Mouse (Mus musculus) midbrain, embryonic 11.5 days (tissue): ENCODE data around the gene Enox1. TPM values are rescaled to one million over a fixed set of nuclear protein-coding genes. Genes with fewer than 3 reads are reported as not detected.

Experiments used
- ATAC-seq: fragments of 200-750 bp; cut with Nextera tagmentation; 2 replicates; pipeline ENCODE4 v1.8.0; 2017; ENCODE audit warnings: moderate TSS enrichment, moderate library complexity; ENCODE audit not compliant: low FRiP score
- DNase-seq: peaks from one replicate; pipeline ENCODE4 v3.0.0; 2015; ENCODE audit warnings: low spot score; ENCODE audit errors: missing footprints
- H3K27ac ChIP-seq: fragments of 300-500 bp; sonication (generic); 2 replicates; pipeline ENCODE4 v1.5.1; 2014; ENCODE audit warnings: low read depth, low read length
- H3K27me3 ChIP-seq: fragments of 300-500 bp; sonication (generic); 2 replicates; pipeline ENCODE4 v1.6.1; 2014; ENCODE audit warnings: mild to moderate bottlenecking, low read length, moderate library complexity, mixed read lengths; ENCODE audit not compliant: control insufficient read depth, insufficient read depth
- H3K36me3 ChIP-seq: fragments of 300-500 bp; sonication (generic); 2 replicates; pipeline ENCODE4 v1.6.1; 2014; ENCODE audit warnings: mild to moderate bottlenecking, low read length, moderate library complexity, mixed read lengths; ENCODE audit not compliant: control insufficient read depth, insufficient read depth
- H3K4me1 ChIP-seq: fragments of 300-500 bp; sonication (generic); 2 replicates; pipeline ENCODE4 v1.6.1; 2014; ENCODE audit warnings: low read length; ENCODE audit not compliant: control insufficient read depth, insufficient read depth
- H3K4me2 ChIP-seq: fragments of 300-500 bp; sonication (generic); 2 replicates; pipeline ENCODE4 v1.6.1; 2014; ENCODE audit warnings: mild to moderate bottlenecking, moderate library complexity
- H3K4me3 ChIP-seq: fragments of 300-500 bp; sonication (generic); 2 replicates; pipeline ENCODE4 v1.5.1; 2014; ENCODE audit warnings: low read depth, low read length
- H3K9ac ChIP-seq: fragments of 300-500 bp; sonication (generic); 2 replicates; pipeline ENCODE4 v1.6.1; 2014; ENCODE audit warnings: low read length
- H3K9me3 ChIP-seq: fragments of 300-500 bp; sonication (generic); 2 replicates; pipeline ENCODE4 v1.6.1; 2016; ENCODE audit warnings: low read length; ENCODE audit not compliant: control insufficient read depth
- WGBS: fragments of 180-500 bp; shearing (Covaris S2); extraction: QIAGEN DNeasy Blood & Tissue Kit; methylation state at CpG from one replicate; pipeline ENCODE4 v1.1.7; 2014; 5-methylcytosine and 5-hydroxymethylcytosine counted together
- polyA plus RNA-seq: library from polyadenylated mRNA; unstranded; fragments of >200 nt; fragmentation: Nextera tagmentation; extraction: Ambion mirVana; gene quantifications from 2 replicates; pipeline ENCODE4 v1.2.1, GENCODE M21; 2014

The Enox1 gene
- polyA plus RNA-seq, 1 experiment from 2014 or later: 12.8 TPM

DNA sequence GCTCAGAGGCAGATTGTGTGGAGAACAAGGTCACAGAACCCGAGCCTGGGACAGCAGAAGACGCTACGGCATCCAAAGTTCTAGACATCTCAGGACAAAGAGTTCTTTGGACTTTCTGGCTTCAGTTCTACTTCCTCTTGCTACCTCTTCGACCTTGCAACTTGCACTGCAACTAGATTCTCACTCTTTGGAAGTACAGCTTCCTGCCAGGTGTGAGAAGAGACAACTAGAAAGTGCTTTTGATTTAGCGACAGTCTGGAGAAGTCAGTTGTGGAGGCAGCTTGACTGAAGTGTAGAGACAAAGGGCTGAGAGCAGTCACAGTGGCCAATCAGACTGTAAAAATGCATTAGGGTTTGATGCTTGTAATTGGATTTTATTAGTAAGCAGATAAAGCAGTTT lies 256.5 kb downstream of the Enox1 start:
- Histone ChIP-seq H3K4me3 (no peak overlapping the region), H3K4me1 (no peaks in the 10 kb centered on the region), H3K9me3 (no peaks in the 10 kb centered on the region), H3K4me2 (no peak overlapping the region), H3K27ac (no peak overlapping the region), H3K27me3 (no peaks in the 10 kb centered on the region), H3K9ac (no peak overlapping the region), H3K36me3 (no peaks in the 10 kb centered on the region)
- WGBS: 87% methylated on average over 5 of the region's 5 CpGs
- DNase-seq: no peak
- ATAC-seq: no peak

DNA sequence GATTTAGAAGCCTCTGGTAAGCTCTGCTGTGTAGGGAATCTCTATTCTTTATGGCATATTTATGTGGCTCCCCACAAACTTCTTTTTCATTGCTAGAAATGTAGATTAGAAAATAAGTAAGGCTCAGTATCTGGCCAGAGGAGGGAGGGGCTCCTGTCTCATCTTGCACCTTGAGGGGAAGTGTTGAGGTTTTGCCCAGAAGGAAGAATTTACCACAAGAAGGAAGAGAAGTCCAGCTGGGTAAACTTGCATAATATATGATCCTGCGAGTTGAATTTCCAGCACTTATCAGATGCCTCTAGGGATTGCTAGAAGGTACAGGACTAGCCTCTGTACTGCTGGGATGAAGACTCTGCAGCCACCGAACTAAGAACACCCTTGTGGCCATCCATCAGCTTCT lies 259.8 kb downstream of the Enox1 start:
- WGBS: 90% methylated on average over 2 of the region's 2 CpGs
- Histone ChIP-seq H3K9me3 (no peaks in the 10 kb centered on the region), H3K27me3 (no peaks in the 10 kb centered on the region), H3K4me2 (no peak overlapping the region), H3K27ac (no peak overlapping the region), H3K36me3 (no peaks in the 10 kb centered on the region), H3K4me3 (no peak overlapping the region), H3K4me1 (no peaks in the 10 kb centered on the region; the same call in 1 of the 2 replicates), H3K9ac (no peak overlapping the region)
- ATAC-seq (no peak), DNase-seq (no peak)

DNA sequence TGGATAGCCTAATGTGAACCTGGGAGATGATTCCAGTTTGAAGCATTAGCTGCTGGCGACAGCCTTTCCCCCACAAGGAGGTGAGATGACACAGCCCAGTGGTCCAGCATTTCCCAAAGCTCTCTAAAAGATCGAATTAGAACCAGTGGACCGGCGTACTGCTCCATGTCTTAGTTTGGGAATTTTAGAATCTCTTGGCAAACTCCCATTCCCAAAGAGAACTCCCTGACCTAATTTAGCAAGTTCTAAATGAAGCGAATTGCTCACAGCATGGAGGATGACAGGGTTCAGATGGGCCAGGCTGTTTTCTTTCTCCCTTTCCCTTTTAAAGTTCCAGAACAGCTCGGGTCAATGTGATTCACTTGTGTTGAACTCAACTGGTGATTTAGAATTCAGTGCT lies 264.5 kb downstream of the Enox1 start:
- H3K9me3 ChIP-seq: no peaks in the 10 kb centered on the region
- H3K4me1 ChIP-seq: no peaks in the 10 kb centered on the region; the same call in 1 of the 2 replicates
- H3K4me3 ChIP-seq: no peak overlapping the region
- no peaks in the 10 kb centered on the region for H3K27me3 ChIP-seq
- H3K36me3 ChIP-seq: no peaks in the 10 kb centered on the region
- H3K9ac ChIP-seq: no peak overlapping the region
- DNase-seq (peak; percentile 61), ATAC-seq (no peak)
- H3K27ac ChIP-seq: no peak overlapping the region
- no peak overlapping the region for H3K4me2 ChIP-seq
- WGBS: 76% methylated on average over 6 of the region's 6 CpGs

DNA sequence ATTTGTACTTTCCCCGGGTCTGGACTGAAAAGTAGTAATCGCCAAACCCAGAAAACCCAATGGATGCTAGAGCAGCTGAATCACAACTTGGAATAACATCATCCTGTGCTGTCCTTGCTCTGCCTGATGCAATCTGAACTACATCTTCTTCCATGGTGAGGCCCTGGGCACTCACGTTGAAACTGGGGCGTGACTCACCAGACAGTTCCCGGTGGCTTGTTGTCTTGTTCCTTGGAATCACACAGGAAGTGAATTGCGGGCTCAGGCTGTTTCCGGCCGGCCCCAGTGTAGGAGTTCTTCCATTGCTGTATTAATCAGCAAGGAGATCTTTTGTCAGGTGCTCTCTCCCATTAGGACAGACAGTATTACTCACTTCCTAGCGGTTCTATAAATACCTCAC lies 266.6 kb downstream of the Enox1 start:
- WGBS: 91% methylated on average over 9 of the region's 9 CpGs
- Histone ChIP-seq H3K4me2 (no peak overlapping the region), H3K9ac (no peak overlapping the region), H3K9me3 (no peaks in the 10 kb centered on the region), H3K27me3 (no peaks in the 10 kb centered on the region), H3K4me3 (no peak overlapping the region), H3K4me1 (no peaks in the 10 kb centered on the region; the same call in 1 of the 2 replicates), H3K36me3 (no peaks in the 10 kb centered on the region), H3K27ac (no peak overlapping the region)
- peak; percentile 60 for DNase-seq
- no peak for ATAC-seq

DNA sequence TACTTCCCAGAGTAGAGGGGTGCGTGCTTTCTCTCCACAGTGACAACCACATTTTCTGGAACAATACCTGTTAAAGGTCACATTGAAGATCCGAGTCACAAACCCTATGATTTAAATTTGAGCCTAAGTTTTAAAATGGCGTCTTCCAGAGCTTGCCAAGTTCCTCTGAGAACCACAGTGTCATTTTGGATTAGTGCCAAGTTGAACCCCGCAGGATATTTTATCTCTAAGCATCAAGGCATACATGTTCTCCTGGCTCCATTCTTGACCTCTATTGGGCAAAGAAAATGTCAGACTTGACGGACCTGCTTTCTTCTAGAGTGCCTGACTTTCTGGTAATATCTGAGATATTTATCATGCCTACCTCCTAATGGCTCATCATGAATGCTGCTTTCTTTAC lies 282.9 kb downstream of the Enox1 start:
- ATAC-seq (no peak), DNase-seq (no peak)
- no peaks in the 10 kb centered on the region for H3K27me3 ChIP-seq
- no peak overlapping the region for H3K27ac ChIP-seq
- H3K9ac ChIP-seq: no peak overlapping the region
- 87% methylated on average over 5 of the region's 5 CpGs for WGBS
- no peaks in the 10 kb centered on the region for H3K36me3 ChIP-seq
- H3K4me1 ChIP-seq: no peaks in the 10 kb centered on the region
- H3K4me2 ChIP-seq: no peak overlapping the region
- no peak overlapping the region for H3K4me3 ChIP-seq
- H3K9me3 ChIP-seq: no peaks in the 10 kb centered on the region

DNA sequence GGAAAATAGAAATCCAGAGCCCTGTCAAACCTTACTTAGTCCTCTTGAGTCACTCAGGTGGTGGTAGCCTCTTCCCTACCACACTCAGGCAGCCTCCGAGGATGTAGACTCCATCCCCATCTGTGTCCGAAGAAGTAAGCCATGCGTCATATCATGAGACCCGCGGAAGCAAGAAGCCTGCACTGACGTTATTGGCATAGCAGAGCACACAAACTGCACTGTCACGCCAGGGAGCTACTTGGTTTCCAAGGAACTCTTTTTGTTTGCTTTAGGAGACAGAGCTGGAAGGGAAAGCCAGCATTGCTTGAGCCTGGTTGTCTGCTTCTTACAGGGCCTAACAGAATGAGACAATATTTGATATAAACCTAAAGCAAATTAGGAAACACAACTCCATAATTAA lies 284.2 kb downstream of the Enox1 start:
- Histone ChIP-seq H3K4me1 (no peaks in the 10 kb centered on the region), H3K4me2 (no peak overlapping the region), H3K27me3 (no peaks in the 10 kb centered on the region), H3K9ac (no peak overlapping the region), H3K4me3 (no peak overlapping the region), H3K27ac (no peak overlapping the region), H3K36me3 (no peaks in the 10 kb centered on the region), H3K9me3 (no peaks in the 10 kb centered on the region)
- ATAC-seq (no peak), DNase-seq (no peak)
- 90% methylated on average over 7 of the region's 7 CpGs for WGBS

DNA sequence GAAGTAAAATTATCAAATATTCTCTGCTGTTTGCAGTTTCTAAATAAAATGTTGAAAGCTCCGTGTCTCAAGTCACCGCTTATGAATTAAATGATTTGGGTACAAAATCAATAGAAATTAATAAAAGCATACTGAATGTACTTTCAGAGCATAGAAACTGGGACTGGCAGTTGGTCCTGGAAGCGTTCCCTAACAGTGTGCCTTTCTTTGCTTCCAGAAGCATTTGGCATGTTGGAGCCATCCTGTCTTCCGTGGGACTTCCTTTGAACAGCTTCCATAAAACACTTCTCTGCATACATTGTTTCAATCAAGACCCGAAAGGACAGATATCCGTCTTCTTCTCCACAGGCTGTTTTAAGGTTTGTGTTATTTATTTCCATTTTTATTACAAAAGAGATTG lies 285.0 kb downstream of the Enox1 start:
- Histone ChIP-seq H3K9me3 (no peaks in the 10 kb centered on the region), H3K27ac (no peak overlapping the region), H3K27me3 (no peaks in the 10 kb centered on the region), H3K4me2 (no peak overlapping the region), H3K36me3 (no peaks in the 10 kb centered on the region), H3K9ac (no peak overlapping the region), H3K4me3 (no peak overlapping the region), H3K4me1 (no peaks in the 10 kb centered on the region)
- ATAC-seq: no peak
- DNase-seq: no peak
- WGBS: 93% methylated on average over 6 of the region's 6 CpGs

DNA sequence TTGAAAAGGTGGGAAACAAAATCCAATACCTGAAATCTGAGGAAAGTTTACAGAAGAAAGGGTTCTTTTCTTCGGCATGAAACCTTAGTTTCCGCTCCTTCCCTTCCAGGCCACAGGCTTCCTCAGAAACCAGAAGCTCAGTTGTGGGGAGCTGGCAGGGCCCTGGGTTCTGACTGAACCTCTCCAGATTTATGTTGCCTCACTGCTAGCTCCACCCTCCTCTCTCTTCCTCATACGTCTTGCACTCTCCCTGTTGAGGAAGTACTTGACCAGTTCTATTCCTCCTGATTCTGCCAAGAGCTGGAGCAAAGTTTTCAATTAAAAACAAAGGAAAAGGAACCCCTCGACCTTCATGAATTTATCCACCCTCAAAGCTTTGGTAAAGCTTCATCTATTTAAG lies 291.4 kb downstream of the Enox1 start:
- DNase-seq (no peak), ATAC-seq (no peak)
- WGBS: 79% methylated on average over 4 of the region's 4 CpGs
- Histone ChIP-seq H3K9me3 (no peaks in the 10 kb centered on the region), H3K27me3 (no peaks in the 10 kb centered on the region), H3K4me3 (no peak overlapping the region), H3K9ac (no peak overlapping the region), H3K27ac (no peak overlapping the region), H3K4me2 (no peak overlapping the region), H3K4me1 (no peaks in the 10 kb centered on the region), H3K36me3 (no peaks in the 10 kb centered on the region)

DNA sequence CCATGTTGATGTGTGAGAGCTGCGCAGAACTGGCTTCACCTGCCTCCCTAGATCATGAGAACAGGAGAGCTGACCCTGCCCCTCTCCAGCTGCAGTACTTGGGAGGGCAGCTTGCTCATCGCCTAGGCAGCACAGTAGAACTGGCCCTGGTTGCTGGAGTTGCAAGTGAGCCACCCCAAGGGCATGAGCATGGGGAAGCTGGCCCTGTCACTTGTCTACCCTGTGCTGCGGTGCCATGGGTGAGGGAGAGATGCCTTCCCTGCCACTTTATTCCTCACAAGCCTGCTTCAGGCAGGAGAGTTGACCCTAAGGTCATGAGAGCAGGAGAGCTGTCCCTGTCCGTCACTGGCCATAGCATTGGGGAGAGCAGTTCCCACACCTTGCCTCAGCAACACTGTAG lies 295.4 kb downstream of the Enox1 start:
- no peak overlapping the region for H3K27ac ChIP-seq
- no peak overlapping the region for H3K9ac ChIP-seq
- no peak overlapping the region for H3K4me3 ChIP-seq
- H3K9me3 ChIP-seq: no peaks in the 10 kb centered on the region
- ATAC-seq: no peak
- H3K4me2 ChIP-seq: no peak overlapping the region
- no peaks in the 10 kb centered on the region for H3K36me3 ChIP-seq
- no peaks in the 10 kb centered on the region for H3K27me3 ChIP-seq
- 83% methylated on average over 4 of the region's 4 CpGs for WGBS
- DNase-seq: no peak
- H3K4me1 ChIP-seq: no peaks in the 10 kb centered on the region

DNA sequence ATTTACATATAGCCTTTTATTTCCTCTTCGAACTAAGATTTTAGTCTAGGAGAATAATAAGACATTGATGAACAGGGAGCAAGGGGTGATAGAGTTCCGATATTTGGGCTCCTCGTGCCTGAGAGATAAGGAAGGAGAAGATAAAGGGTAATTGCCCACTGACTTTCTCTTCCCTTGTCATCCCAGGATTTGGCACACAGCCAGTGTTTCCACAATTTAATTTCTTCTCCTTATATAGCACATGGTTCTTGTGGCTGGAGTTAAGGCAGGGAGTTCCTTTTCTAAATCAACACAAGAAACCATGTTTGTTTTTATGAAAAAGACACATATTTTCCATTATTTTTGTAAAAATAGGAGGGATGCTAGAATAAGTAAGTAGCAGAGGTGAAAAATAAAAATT lies 299.5 kb downstream of the Enox1 start:
- DNase-seq (no peak), ATAC-seq (no peak)
- Histone ChIP-seq H3K4me1 (peaks cover 4% of the 10 kb centered on the region; the same call in 1 of the 2 replicates), H3K36me3 (no peaks in the 10 kb centered on the region), H3K9ac (no peak overlapping the region), H3K9me3 (no peaks in the 10 kb centered on the region), H3K27ac (no peak overlapping the region), H3K4me3 (no peak overlapping the region), H3K4me2 (no peak overlapping the region), H3K27me3 (no peaks in the 10 kb centered on the region)
- WGBS: 89% methylated on average over 3 of the region's 3 CpGs
